Mouse (Mus musculus) forebrain, embryonic 11.5 days (tissue): Measurements from ENCODE around the gene Efcab12. TPM values are rescaled to one million over a fixed set of nuclear protein-coding genes. Genes with fewer than 3 reads are reported as not detected.
"Not testable (repeated sequence)": the region's sequence is repeated elsewhere in the genome, so short reads cannot be mapped to it uniquely, and the experiment has no call there.

ENCODE experiments used
- ATAC-seq: fragments of 200-750 bp; cut with Nextera tagmentation; replicated peaks from 2 replicates; pipeline ENCODE4 v1.8.0; 2017; ENCODE audit warnings: moderate TSS enrichment; ENCODE audit not compliant: low FRiP score
- DNase-seq: peaks from one replicate; pipeline ENCODE4 v3.0.0-alpha.2; 2017; ENCODE audit warnings: low spot score
- H3K27ac ChIP-seq: fragments of 300-500 bp; sonication (generic); 2 replicates; pipeline ENCODE4 v1.5.1; 2014; ENCODE audit warnings: low read depth, low read length
- H3K27me3 ChIP-seq: fragments of 300-500 bp; sonication (generic); 2 replicates; pipeline ENCODE4 v1.6.1; 2014; ENCODE audit warnings: mild to moderate bottlenecking, low read length, mixed read lengths; ENCODE audit not compliant: control insufficient read depth, insufficient read depth
- H3K36me3 ChIP-seq: fragments of 300-500 bp; sonication (generic); 2 replicates; pipeline ENCODE4 v1.6.1; 2014; ENCODE audit warnings: mild to moderate bottlenecking, low read length, moderate library complexity, mixed read lengths; ENCODE audit not compliant: control insufficient read depth, insufficient read depth
- H3K4me1 ChIP-seq: fragments of 300-500 bp; sonication (generic); replicated peaks from 2 replicates; pipeline ENCODE4 v1.6.1; 2014; ENCODE audit warnings: low read length, mixed read lengths; ENCODE audit not compliant: control insufficient read depth, insufficient read depth
- H3K4me2 ChIP-seq: fragments of 300-500 bp; sonication (generic); 2 replicates; pipeline ENCODE4 v1.6.1; 2014; ENCODE audit warnings: low read depth, mild to moderate bottlenecking, low read length, moderate library complexity, mixed read lengths; ENCODE audit not compliant: severe bottlenecking
- H3K4me3 ChIP-seq: fragments of 300-500 bp; sonication (generic); 2 replicates; pipeline ENCODE4 v1.5.1; 2014; ENCODE audit warnings: low read depth, low read length
- H3K9ac ChIP-seq: fragments of 300-500 bp; sonication (generic); 2 replicates; pipeline ENCODE4 v1.6.1; 2014; ENCODE audit warnings: low read length
- H3K9me3 ChIP-seq: fragments of 300-500 bp; sonication (generic); 2 replicates; pipeline ENCODE4 v1.6.1; 2016; ENCODE audit warnings: low read length, mixed read lengths; ENCODE audit not compliant: control insufficient read depth
- WGBS: fragments of 180-500 bp; shearing (Covaris S2); extraction: QIAGEN DNeasy Blood & Tissue Kit; methylation state at CpG from one replicate; pipeline ENCODE4 v1.1.7; 2014; 5-methylcytosine and 5-hydroxymethylcytosine counted together
- polyA plus RNA-seq: library from polyadenylated mRNA; unstranded; fragments of >200 nt; fragmentation: Nextera tagmentation; extraction: Ambion mirVana; gene quantifications from 2 replicates; pipeline ENCODE4 v1.2.1, GENCODE M21; 2014

Efcab12 gene
- polyA plus RNA-seq: 1.5 and 2.1 TPM in 2 replicates

GRCm38 (mm10) chr6:115838161-115838597 lies at the start of gene Efcab12:
TSS of gene Efcab12 (minus strand) at chr6:115838412.
- H3K9me3 ChIP-seq: no peaks in the 10 kb centered on the region
- no peaks in the 10 kb centered on the region for H3K36me3 ChIP-seq
- 1% methylated on average over 19 of the region's 19 CpGs for WGBS
- no peaks in the 10 kb centered on the region for H3K27me3 ChIP-seq
- ATAC-seq: peak; percentile 90
- peak within 1 kb of the TSS; percentile 26 for H3K4me3 ChIP-seq
- H3K27ac ChIP-seq: no peak within 1 kb of the TSS
- no peaks in the 10 kb centered on the region for H3K4me1 ChIP-seq
- H3K9ac ChIP-seq: peak within 1 kb of the TSS; percentile 43
- peak; percentile 77 for DNase-seq
- peak within 1 kb of the TSS; percentile 46 for H3K4me2 ChIP-seq

GRCm38 (mm10) chr6:115886894-115887293 lies 48.7 kb upstream of the Efcab12 start:
- Histone ChIP-seq H3K4me1 (0 out of 2 replicates have a peak, but pooled peaks cover 5% of the 10 kb centered on the region), H3K9me3 (no peaks in the 10 kb centered on the region), H3K4me2 (no peak overlapping the region), H3K27me3 (no peaks in the 10 kb centered on the region), H3K27ac (no peak overlapping the region), H3K4me3 (no peak overlapping the region), H3K9ac (no peak overlapping the region), H3K36me3 (peaks cover 2% of the 10 kb centered on the region; the same call in 1 of the 2 replicates)
- DNase-seq (no peak), ATAC-seq (no peak)
- WGBS: 75% methylated on average over 4 of the region's 4 CpGs

- Histone ChIP-seq H3K27me3 (no peaks in the 10 kb centered on the region), H3K4me1 (0 out of 2 replicates have a peak, but pooled peaks cover 2% of the 10 kb centered on the region), H3K4me2 (no peak overlapping the region), H3K9me3 (no peaks in the 10 kb centered on the region), H3K9ac (no peak overlapping the region), H3K4me3 (no peak overlapping the region), H3K36me3 (peaks cover 2% of the 10 kb centered on the region; the same call in 1 of the 2 replicates), H3K27ac (no peak overlapping the region)
- DNase-seq: no peak
- no peak for ATAC-seq
These were observed 45.8 kb upstream of the Efcab12 start for GRCm38 (mm10) chr6:115884018-115884417.

GRCm38 (mm10) chr6:115880751-115881150 lies 42.5 kb upstream of the Efcab12 start:
- Histone ChIP-seq H3K4me2 (no peak overlapping the region), H3K9ac (no peak overlapping the region), H3K27ac (no peak overlapping the region), H3K9me3 (no peaks in the 10 kb centered on the region), H3K4me3 (no peak overlapping the region), H3K36me3 (no peaks in the 10 kb centered on the region), H3K27me3 (no peaks in the 10 kb centered on the region), H3K4me1 (0 out of 2 replicates have a peak, but pooled peaks cover 2% of the 10 kb centered on the region)
- ATAC-seq (no peak), DNase-seq (no peak)
- 90% methylated on average over 8 of the region's 8 CpGs for WGBS

- no peak for ATAC-seq
These were observed 41.5 kb upstream of the Efcab12 start for GRCm38 (mm10) chr6:115879736-115880135.

GRCm38 (mm10) chr6:115878694-115879093 lies 40.5 kb upstream of the Efcab12 start:
- H3K9me3 ChIP-seq: no peaks in the 10 kb centered on the region
- H3K4me1 ChIP-seq: 0 out of 2 replicates have a peak, but pooled peaks cover 2% of the 10 kb centered on the region
- no peak overlapping the region for H3K27ac ChIP-seq
- ATAC-seq (no peak), DNase-seq (no peak)
- no peaks in the 10 kb centered on the region for H3K36me3 ChIP-seq
- H3K4me3 ChIP-seq: no peak overlapping the region
- no peak overlapping the region for H3K4me2 ChIP-seq
- WGBS: 88% methylated on average over 6 of the region's 6 CpGs
- H3K27me3 ChIP-seq: no peaks in the 10 kb centered on the region
- no peak overlapping the region for H3K9ac ChIP-seq

More at GRCm38 (mm10) chr6:115879736-115880135, 41.5 kb upstream of the Efcab12 start:
- no peak for DNase-seq
- Histone ChIP-seq H3K27ac (no peak overlapping the region), H3K9ac (no peak overlapping the region), H3K9me3 (no peaks in the 10 kb centered on the region), H3K4me2 (no peak overlapping the region), H3K4me1 (0 out of 2 replicates have a peak, but pooled peaks cover 2% of the 10 kb centered on the region), H3K4me3 (no peak overlapping the region), H3K36me3 (no peaks in the 10 kb centered on the region), H3K27me3 (no peaks in the 10 kb centered on the region)
- 89% methylated on average over 6 of the region's 6 CpGs for WGBS

GRCm38 (mm10) chr6:115877239-115877638 lies 39.0 kb upstream of the Efcab12 start:
- WGBS: 98% methylated on average over 2 of the region's 2 CpGs
- ATAC-seq (no peak), DNase-seq (no peak)

GRCm38 (mm10) chr6:115871318-115871717 lies 33.1 kb upstream of the Efcab12 start:
- not testable (repeated sequence) for H3K9me3 ChIP-seq, ATAC-seq, H3K4me3 ChIP-seq, H3K27me3 ChIP-seq, H3K4me2 ChIP-seq, DNase-seq, H3K27ac ChIP-seq, H3K36me3 ChIP-seq, H3K4me1 ChIP-seq, H3K9ac ChIP-seq
- no CpG with 5 or more reads among the region's 3 CpGs for WGBS

More at GRCm38 (mm10) chr6:115877239-115877638, 39.0 kb upstream of the Efcab12 start:
- Histone ChIP-seq H3K27ac (no peak overlapping the region), H3K9ac (no peak overlapping the region), H3K27me3 (no peaks in the 10 kb centered on the region), H3K4me2 (no peak overlapping the region), H3K36me3 (no peaks in the 10 kb centered on the region), H3K9me3 (no peaks in the 10 kb centered on the region), H3K4me1 (no peaks in the 10 kb centered on the region), H3K4me3 (no peak overlapping the region)

- not testable (repeated sequence) for H3K4me3 ChIP-seq, H3K9me3 ChIP-seq, H3K27me3 ChIP-seq, H3K27ac ChIP-seq, H3K9ac ChIP-seq, H3K4me1 ChIP-seq, ATAC-seq, H3K36me3 ChIP-seq, H3K4me2 ChIP-seq, DNase-seq
- no CpG with 5 or more reads among the region's 3 CpGs for WGBS
These were observed 28.9 kb upstream of the Efcab12 start for GRCm38 (mm10) chr6:115867157-115867556.
